Mouse (Mus musculus): ENCODE measurements around the gene Zp1.

Gene Zp1

DNA sequence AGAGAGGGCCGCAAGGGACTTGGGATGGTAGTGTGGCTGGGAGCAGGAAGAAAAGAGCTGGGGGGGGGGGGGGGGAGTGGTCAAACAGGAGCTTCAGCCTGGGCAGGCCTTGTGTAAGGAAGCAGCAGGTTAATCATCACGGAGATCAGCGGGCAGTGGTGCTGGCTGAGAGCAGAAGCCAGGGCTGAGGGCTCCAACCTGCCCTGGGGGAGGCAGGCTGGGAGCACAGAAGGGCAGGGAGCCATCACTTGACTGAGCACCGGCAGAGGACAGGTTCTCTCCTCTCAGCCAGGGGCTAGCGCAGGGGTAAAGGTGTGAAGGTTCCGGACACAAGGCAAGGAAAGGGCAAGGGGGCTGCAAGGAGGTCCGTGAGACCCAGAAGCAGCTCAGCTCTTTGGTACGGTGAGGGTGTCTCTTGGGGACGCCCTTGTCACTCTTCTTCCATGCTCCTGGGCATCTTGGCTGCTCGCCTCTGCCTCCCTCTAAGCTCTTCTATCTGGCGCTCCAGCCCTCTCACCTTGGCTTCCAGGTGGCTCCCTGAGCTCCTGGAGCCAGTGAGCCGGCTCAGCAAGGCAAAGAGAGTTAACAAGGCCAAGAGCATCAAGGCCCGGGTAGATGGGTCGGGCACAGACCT lies 49.0 kb downstream of the Zp1 start:
- DNase-seq, result no peak

DNA sequence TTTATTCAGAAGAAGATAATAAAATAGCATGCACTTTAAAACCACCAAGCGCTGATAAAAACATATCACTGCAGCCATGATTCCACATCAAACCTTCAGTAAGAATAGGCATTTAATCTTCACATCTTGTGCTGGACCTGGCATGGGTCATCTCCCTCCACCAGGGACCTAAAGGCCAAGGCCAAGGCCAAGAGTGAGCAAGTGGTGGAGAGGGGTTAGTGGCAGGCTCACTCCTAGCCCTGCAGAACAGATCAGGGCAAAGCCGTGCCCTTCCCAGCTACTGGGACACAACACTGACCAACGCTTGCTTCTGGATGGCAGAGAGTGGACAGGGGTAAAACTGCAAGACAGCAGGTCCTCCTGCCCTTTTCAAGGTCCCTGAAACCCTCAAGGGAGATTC lies 49.8 kb downstream of the Zp1 start:
- DNase-seq, result no peak

DNA sequence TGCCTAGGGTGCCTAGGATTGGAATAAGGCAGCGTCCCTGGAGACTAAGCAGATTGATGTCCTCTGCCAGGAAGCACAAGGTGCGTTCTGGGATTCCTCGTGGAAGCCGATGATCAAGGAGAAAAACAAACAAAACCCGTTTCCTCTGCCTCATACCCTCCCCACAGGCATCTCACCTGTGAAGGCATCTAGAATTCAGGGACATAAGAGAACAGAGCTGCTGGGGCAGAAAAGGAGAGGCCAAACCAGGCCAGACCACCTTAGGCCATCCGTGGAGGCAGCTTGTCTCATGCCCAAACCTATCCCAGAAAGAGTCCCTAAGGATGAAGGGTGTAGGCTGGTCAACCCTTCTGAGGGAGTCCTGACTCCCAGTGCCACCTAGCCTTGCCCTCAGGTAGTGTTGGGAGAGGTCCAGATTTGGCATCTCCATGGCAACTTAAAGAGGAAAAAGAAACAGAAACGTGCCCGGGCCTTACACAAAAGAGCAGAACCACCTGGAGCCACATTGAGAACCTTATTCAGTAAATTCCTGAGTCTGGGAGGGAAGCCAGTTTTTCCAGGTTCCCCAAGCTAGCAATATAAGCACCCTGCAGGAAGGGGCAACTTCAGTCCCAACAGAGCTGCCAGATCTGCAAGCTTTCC lies 50.4 kb downstream of the Zp1 start, which contains the start of gene Tmem132a:
Gene Tmem132a, minus strand, starts transcription at position 55 of the 642 bp plus-strand sequence.
- DNase-seq, result no peak

DNA sequence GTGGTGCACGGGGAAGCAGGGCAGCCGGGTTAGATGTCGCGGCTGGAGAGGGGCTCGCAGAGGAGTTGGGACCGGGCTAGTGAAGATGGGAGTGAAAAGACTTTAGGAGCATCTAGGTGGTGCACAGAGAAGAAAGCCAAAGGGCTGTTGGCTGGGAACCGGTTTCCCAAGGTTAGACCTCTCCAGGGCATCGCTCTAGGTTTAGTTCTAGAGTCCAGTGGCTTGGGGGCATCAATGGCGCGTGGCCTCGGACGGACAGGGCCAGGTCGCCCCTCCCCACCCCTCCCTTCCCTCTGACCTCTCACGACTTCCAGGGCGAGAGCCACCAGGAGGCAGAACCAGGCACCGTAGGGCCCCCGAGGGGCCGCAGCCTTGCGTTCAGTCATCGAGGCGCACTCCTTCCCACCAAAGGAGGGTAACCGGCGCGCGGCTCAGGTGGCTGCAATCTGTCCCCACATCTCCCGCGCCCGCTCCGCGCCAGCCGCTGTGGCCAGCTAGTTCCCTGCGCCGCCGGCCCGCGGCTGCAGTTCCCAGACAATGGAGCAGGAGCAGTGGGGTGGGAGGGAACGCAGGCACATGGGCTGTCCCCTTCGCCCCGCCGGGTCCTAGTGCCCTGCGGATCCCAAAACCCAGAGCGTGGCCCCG lies 51.1 kb downstream of the Zp1 start:
- peak in 1 of 2 experiments; percentile 25 for DNase-seq

DNA sequence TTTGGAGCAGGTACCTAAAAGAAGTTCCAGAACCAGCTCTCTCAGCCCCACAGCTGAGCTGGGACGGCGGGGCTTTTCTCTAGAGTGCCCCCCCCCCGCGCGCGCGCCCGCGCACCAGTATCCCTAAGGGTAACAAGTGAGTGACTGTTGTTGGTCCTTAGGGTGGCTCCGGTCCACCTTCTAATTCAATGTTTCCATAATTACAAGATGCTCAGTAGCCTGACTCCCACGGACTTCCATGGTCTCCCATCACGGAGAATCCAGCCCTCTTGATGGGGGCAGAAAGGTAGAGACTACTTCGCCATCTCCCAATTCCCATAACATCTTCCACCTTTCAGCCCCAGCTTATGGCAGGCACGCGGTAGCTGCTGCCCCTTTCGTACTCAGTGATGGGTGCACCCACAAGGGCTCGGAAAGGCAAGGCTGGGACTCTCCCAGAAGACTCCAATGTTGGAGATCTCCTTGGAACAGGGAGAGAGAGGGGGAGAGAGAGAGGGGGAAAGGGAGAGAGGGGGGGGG lies 51.8 kb downstream of the Zp1 start:
- DNase-seq, result no peak

DNA sequence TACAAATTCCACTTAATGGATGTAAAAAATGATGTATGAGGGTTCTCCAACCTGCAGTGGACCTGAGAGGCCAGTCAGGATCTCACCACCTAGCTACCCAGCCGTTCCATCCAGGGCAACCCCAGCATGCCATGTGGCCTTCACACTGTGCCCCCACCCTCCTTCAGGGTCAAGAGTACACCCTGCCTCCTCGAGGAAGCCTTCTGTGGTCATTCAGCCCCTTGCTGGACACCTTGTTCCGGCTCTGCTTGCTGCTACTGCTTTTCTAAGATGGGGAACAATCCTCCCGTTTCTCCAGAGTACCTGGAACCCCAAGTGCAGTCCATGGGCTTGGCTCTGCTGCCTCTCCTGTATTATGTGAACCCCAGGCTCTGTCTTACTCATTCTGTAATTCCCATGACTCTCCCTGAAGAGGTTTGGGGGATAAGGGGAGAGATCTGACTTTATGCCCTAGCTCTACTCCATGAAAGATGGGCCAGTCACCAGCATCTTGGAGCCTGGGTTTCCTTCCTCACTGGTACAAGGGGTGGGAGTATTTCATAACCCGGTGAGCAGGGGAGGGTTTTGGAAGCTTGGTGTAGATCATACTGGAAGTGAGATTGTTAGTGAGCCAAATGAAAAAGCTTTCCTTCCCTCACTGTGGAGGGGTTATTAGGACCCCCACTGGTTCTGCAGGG lies 52.3 kb downstream of the Zp1 start:
- DNase-seq, result no peak

DNA sequence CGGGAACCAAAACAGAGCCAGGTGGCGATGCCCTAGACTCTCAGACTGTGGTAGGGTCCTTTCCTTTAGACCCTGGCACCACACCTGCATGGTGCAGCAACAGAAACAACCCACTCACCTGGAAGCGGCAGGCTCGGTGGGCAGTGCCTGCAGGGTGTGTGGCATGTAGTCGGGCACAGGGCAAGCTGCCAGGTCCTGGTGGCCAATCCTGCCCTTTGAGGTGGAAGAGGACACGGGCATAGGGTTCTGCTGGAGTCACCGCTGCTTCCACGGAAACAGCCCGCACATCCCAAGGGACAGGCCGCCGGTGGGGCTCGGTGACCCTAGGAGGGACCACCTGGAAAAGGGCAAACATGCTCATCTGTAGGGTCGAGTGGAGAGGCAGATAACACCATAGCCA lies 54.1 kb downstream of the Zp1 start:
- DNase-seq, result no peak
